Mouse (Mus musculus) lung, postnatal 0 days (tissue): Measurements from ENCODE around the gene Uvrag.

Source experiments
- CTCF ChIP-seq: IDR thresholded peaks from 2 replicates; pipeline ENCODE4 v1.5.1; 2016; ENCODE audit warnings: antibody characterized with exemption, mild to moderate bottlenecking
- EP300 ChIP-seq: IDR thresholded peaks from 2 replicates; pipeline ENCODE4 v1.6.1; 2016; ENCODE audit warnings: antibody characterized with exemption, mild to moderate bottlenecking, control low read depth

DNA sequence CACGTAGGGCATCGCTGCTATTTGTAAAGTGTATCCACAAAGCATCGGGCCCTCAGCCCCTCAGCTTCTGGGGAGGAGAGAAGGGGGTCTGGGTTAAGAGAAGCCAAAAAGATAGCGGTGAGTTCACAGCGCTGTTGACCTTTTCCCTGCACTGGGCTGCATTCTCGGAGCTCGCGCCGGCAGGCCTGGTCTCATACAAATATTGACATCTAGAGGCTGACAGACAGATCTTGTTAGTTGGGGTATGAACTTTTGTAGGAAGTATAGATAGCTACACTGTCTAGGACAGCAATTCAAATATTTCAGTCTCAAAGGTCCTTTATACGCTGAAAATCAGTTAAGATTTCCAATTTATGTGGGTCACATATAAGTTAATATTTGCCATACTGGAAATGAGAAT lies 205.7 kb downstream of the Uvrag start:
- TF ChIP-seq CTCF, result no peak
- TF ChIP-seq EP300, result no peak
